Mouse (Mus musculus) testis, adult 2 months (tissue): ENCODE measurements around the gene Msmb.

Experiments used
- CTCF ChIP-seq: fragments of 200-500 bp; IDR thresholded peaks from 2 replicates; pipeline ENCODE4 v1.5.1; 2012; ENCODE audit warnings: low read depth, mild to moderate bottlenecking, inconsistent platforms, low read length, moderate library complexity; ENCODE audit not compliant: control insufficient read depth, insufficient read depth, insufficient replicate concordance
- POLR2A ChIP-seq: fragments of 200-500 bp; IDR thresholded peaks from 2 replicates; pipeline ENCODE4 v1.6.1; 2012; ENCODE audit warnings: low read depth, mild to moderate bottlenecking, inconsistent platforms, low read length, moderate library complexity; ENCODE audit not compliant: control insufficient read depth

- TF ChIP-seq POLR2A (no peak), CTCF (no peak)
These were observed 59.5 kb downstream of the Msmb start for GRCm38 (mm10) chr14:32201354-32201753.
